Mouse (Mus musculus): ENCODE results near the gene Herc4. TPM values are rescaled to one million over a fixed set of nuclear protein-coding genes. Genes with fewer than 3 reads are reported as not detected.

Herc4 gene
- polyA plus RNA-seq, 1 experiment: 7.2 TPM

DNA sequence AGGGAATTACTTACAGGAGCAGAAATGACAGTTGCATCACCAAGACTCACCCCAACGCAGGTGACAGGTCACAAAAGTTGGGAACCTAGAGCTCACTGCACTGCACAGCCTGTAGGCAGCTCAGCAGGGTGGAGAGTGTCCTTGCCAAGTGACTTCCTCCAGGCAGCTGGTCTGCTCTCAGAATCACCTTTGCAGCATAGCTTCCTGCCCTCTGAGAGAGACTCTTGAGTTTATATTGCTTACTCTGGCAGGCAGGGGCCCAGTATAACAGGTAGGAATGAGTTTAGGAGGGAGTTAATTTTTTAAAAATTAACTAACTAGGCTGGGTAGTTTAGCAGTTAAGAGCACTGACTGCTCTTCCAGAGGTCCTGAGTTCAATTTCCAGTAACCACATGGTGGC is 70.1 kb downstream of the Herc4 start:
- no peaks in the 10 kb centered on the region for H3K4me1 ChIP-seq (ENCODE audit: control insufficient read depth, insufficient read depth, insufficient read length, low read length)
- no peaks in the 10 kb centered on the region for H3K27me3 ChIP-seq (ENCODE audit: control insufficient read depth, insufficient read depth, low read length)
- WGBS: 83% methylated on average over 1 of the region's 1 CpGs
- H3K4me3 ChIP-seq (ENCODE audit: low read depth, low read length): no peak overlapping the region
- TF ChIP-seq POLR2A (IDR thresholded peaks at IDR 0.05; ENCODE audit: low read depth, low read length): no peak
- H3K36me3 ChIP-seq (ENCODE audit: control insufficient read depth, insufficient read depth, low read length): peaks cover 51% of the 10 kb centered on the region
- H3K27ac ChIP-seq (ENCODE audit: insufficient read depth, low read depth, low read length): no peak overlapping the region

DNA sequence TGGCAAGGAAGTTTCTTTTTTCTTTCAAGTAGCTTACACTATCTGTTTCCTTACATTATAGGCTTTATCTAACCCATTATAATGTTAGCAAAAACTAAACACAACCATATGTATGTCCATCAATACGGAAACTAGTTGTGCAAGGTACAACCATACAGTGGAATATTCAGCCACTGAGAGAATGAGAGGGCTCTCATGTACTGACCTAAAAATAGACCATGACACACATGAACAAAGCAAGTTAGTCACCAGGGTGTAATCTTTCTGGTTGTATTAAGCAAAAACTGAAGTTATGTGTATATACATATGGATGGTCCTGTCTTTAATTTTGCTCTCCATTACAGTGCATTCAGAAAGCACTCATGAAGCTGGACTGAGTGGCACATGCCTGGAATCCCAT is 83.5 kb downstream of the Herc4 start:
- 94% methylated on average over 1 of the region's 1 CpGs for WGBS
- TF ChIP-seq CTCF (IDR thresholded peaks at IDR 0.05; ENCODE audit: extremely low read depth, insufficient read length, insufficient replicate concordance, low read depth, low read length) (no peak), POLR2A (IDR thresholded peaks at IDR 0.05; ENCODE audit: low read depth, low read length) (no peak)
- no peaks in the 10 kb centered on the region for H3K27me3 ChIP-seq (ENCODE audit: control insufficient read depth, insufficient read depth, low read length)
- H3K27ac ChIP-seq (ENCODE audit: insufficient read depth, low read depth, low read length): no peak overlapping the region
- no peaks in the 10 kb centered on the region for H3K4me1 ChIP-seq (ENCODE audit: control insufficient read depth, insufficient read depth, insufficient read length, low read length)
- H3K4me3 ChIP-seq (ENCODE audit: low read depth, low read length): no peak overlapping the region
- H3K36me3 ChIP-seq (ENCODE audit: control insufficient read depth, insufficient read depth, low read length): peaks cover 58% of the 10 kb centered on the region

DNA sequence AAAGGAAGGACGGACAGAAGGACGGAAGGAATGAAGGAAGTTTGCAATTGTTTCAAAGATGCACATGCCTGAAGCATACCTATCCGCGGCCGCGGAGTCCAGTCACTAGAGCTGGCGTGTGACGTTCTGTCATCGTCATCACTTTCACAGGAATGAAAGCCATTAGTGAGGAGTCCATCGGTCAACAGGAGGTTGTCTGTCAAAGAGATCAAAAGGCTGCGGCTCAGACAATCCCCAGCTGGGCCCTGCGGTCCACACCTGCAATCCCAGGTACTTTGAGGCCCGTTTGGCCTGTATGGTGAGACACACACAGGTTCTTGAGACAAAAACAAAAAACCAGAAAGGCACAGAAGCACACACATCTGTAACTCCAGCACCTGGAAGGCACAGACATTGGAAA is 93.3 kb downstream of the Herc4 start:
- WGBS: 64% methylated on average over 13 of the region's 13 CpGs
- Histone ChIP-seq H3K4me1 (ENCODE audit: control insufficient read depth, insufficient read depth, insufficient read length, low read length) (peaks cover 9% of the 10 kb centered on the region), H3K36me3 (ENCODE audit: control insufficient read depth, insufficient read depth, low read length) (peaks cover 18% of the 10 kb centered on the region), H3K27me3 (ENCODE audit: control insufficient read depth, insufficient read depth, low read length) (no peaks in the 10 kb centered on the region), H3K4me3 (ENCODE audit: low read depth, low read length) (no peak overlapping the region), H3K27ac (ENCODE audit: insufficient read depth, low read depth, low read length) (no peak overlapping the region)
- TF ChIP-seq CTCF (IDR thresholded peaks at IDR 0.05; ENCODE audit: extremely low read depth, insufficient read length, insufficient replicate concordance, low read depth, low read length): no peak
- no peak for TF ChIP-seq POLR2A (IDR thresholded peaks at IDR 0.05; ENCODE audit: low read depth, low read length)

DNA sequence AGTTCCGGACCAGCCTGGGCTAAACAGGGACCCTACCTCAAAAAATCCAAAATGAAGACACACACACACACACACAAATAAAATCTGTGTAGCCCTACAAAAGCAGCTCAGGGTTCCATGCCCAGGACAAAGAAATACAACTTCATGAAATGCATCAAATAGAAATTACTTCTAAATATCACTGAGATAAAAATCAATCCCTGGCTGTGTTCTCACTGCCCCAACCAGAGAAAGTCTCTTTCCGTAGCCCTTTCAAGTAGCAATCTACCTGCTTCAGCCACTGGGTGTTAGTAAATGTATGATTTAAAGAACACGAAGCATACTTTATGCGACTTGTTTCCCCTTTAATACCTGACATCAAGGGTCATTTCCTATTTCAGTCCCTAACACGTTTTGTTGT is 93.7 kb downstream of the Herc4 start:
- Histone ChIP-seq H3K27me3 (ENCODE audit: control insufficient read depth, insufficient read depth, low read length) (no peaks in the 10 kb centered on the region), H3K36me3 (ENCODE audit: control insufficient read depth, insufficient read depth, low read length) (peaks cover 15% of the 10 kb centered on the region), H3K27ac (ENCODE audit: insufficient read depth, low read depth, low read length) (no peak overlapping the region), H3K4me1 (ENCODE audit: control insufficient read depth, insufficient read depth, insufficient read length, low read length) (peaks cover 9% of the 10 kb centered on the region), H3K4me3 (ENCODE audit: low read depth, low read length) (no peak overlapping the region)
- 25% methylated on average over 5 of the region's 5 CpGs for WGBS
- TF ChIP-seq CTCF (IDR thresholded peaks at IDR 0.05; ENCODE audit: extremely low read depth, insufficient read length, insufficient replicate concordance, low read depth, low read length) (no peak), POLR2A (IDR thresholded peaks at IDR 0.05; ENCODE audit: low read depth, low read length) (no peak)

DNA sequence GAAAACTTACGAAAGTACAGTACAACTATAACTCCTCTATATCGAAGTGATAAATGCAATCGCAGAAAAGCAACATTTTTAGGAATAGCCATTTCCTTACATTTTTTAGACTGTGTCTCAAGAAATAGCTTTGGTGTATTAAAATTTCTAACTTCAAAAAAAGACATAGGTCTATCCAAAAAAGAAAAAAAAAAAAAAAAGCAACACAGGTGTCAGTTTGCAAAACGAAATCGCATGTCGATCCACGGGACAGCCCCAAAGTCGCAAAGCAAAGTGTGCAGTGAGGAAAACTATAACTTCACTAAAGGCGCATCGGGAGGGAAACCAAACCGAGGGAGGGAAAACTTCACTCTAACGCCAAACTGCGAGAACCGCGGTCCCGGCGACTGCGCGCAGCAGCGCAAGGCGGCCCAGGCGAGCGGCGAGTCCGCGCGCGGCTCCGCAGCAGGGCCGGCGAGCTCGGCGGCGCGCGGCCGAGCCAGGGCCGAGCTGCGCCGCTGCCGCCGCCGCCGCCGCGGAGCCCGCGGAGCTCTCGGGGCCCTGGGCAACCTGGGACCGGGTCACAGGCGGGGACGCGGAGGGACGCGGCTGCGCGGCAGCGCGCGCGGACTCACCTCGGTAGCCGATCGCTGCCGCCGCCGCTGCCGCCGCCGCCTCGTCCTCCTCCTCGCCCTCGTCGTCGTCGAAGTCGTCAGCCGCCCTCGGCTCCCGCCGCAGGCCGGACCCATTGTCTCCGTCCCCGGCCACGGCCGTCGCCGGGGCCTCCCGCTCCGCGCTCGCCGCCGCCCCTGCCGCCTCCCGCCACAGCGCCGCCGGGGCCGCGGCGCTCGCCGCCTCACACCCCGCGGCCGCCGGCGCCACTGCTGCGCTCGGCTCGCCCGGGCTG is 94.6 kb downstream of the Herc4 start:
- TF ChIP-seq CTCF (IDR thresholded peaks at IDR 0.05; ENCODE audit: extremely low read depth, insufficient read length, insufficient replicate concordance, low read depth, low read length) (no peak), POLR2A (IDR thresholded peaks at IDR 0.05; ENCODE audit: low read depth, low read length) (no peak)
- Histone ChIP-seq H3K4me1 (ENCODE audit: control insufficient read depth, insufficient read depth, insufficient read length, low read length) (peaks cover 9% of the 10 kb centered on the region), H3K36me3 (ENCODE audit: control insufficient read depth, insufficient read depth, low read length) (peaks cover 11% of the 10 kb centered on the region), H3K4me3 (ENCODE audit: low read depth, low read length) (peak overlapping the region; percentile 93), H3K27ac (ENCODE audit: insufficient read depth, low read depth, low read length) (peak overlapping the region; percentile 79), H3K27me3 (ENCODE audit: control insufficient read depth, insufficient read depth, low read length) (no peaks in the 10 kb centered on the region)
- 2% methylated on average over 100 of the region's 113 CpGs for WGBS

DNA sequence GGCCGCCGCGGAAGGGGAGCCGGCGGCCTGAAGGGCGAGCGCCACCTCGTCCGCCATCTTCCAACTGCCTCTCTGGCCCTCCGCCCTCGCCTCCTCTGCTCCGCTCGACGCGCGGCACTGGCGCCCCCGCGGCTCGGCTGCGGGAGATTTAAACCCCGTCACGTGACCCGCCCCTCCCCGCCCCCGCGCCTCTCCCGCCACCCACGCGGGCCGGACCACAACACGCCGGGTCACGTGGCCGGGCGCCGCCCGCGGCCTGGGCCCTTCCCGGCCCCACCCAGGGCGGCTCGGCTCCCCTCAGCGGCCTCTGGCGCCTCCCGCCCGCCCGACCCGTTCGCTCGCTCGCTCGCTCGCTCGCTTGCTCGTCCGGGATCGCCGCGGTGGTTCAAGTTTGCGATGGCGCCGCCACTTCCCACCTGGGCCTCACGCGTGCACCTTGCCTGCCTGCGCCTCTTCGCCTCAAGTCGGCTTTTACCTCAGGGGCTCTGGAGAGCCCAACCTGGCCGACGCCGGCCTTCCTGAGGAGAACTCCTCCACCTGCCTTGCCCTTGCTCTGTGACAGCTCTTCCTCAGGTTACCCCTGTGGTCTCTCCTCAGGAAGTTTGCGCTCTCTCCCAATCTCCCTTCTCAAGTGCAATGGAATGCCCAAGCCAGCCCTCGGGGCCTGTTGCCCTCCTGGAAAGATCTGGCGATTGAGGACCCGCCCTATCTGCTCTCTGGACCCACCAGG is 95.5 kb downstream of the Herc4 start:
- peak; percentile 97 for TF ChIP-seq POLR2A (IDR thresholded peaks at IDR 0.05; ENCODE audit: low read depth, low read length)
- no peak for TF ChIP-seq CTCF (IDR thresholded peaks at IDR 0.05; ENCODE audit: extremely low read depth, insufficient read length, insufficient replicate concordance, low read depth, low read length)
- H3K27ac ChIP-seq (ENCODE audit: insufficient read depth, low read depth, low read length): peak overlapping the region; percentile 79
- peak overlapping the region; percentile 93 for H3K4me3 ChIP-seq (ENCODE audit: low read depth, low read length)
- H3K4me1 ChIP-seq (ENCODE audit: control insufficient read depth, insufficient read depth, insufficient read length, low read length): peaks cover 9% of the 10 kb centered on the region
- WGBS: 1% methylated on average over 70 of the region's 74 CpGs
- H3K27me3 ChIP-seq (ENCODE audit: control insufficient read depth, insufficient read depth, low read length): no peaks in the 10 kb centered on the region
- peaks cover 6% of the 10 kb centered on the region for H3K36me3 ChIP-seq (ENCODE audit: control insufficient read depth, insufficient read depth, low read length)

DNA sequence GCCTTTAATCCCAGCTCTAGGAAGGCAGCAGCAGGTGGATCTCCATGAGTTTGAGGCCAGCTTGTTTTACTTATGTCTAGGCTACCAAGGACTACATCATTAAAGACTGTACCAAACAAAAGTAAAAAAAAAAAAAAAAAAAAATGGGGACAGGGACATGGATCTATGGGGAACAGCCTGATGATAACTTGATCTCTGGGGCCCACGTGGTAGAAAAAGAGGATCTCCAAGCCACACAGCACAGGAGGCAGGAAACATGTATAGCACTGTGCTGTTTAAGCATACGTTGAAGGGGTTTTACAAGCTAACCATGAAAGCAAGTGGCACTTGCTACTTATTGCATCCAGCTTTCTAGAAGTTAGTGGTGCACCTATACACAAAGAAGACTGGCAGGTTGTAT is 97.7 kb downstream of the Herc4 start:
- no peaks in the 10 kb centered on the region for H3K27me3 ChIP-seq (ENCODE audit: control insufficient read depth, insufficient read depth, low read length)
- WGBS: 85% methylated on average over 2 of the region's 2 CpGs
- H3K4me3 ChIP-seq (ENCODE audit: low read depth, low read length): no peak overlapping the region
- H3K4me1 ChIP-seq (ENCODE audit: control insufficient read depth, insufficient read depth, insufficient read length, low read length): peaks cover 9% of the 10 kb centered on the region
- no peak for TF ChIP-seq CTCF (IDR thresholded peaks at IDR 0.05; ENCODE audit: extremely low read depth, insufficient read length, insufficient replicate concordance, low read depth, low read length)
- no peak for TF ChIP-seq POLR2A (IDR thresholded peaks at IDR 0.05; ENCODE audit: low read depth, low read length)
- H3K27ac ChIP-seq (ENCODE audit: insufficient read depth, low read depth, low read length): no peak overlapping the region
- no peaks in the 10 kb centered on the region for H3K36me3 ChIP-seq (ENCODE audit: control insufficient read depth, insufficient read depth, low read length)

All from small intestine, adult 2 months (tissue).